Mouse (Mus musculus): ENCODE data around the gene Kat2b. TPM values are rescaled to one million over a fixed set of nuclear protein-coding genes. Genes with fewer than 3 reads are reported as not detected.
A peak's percentile ranks its signal among the peaks of the same experiment; 100 is the strongest.
"Not testable (repeated sequence)": the region's sequence is repeated elsewhere in the genome, so short reads cannot be mapped to it uniquely, and the experiment has no call there.

Gene Kat2b
- polyA plus RNA-seq, 1 experiment from 2014 or later, result 5.2 TPM

GRCm38 (mm10) chr17:53688877-53689802 lies 122.5 kb downstream of the Kat2b start, which contains the start of gene Sgo1:
Gene Sgo1 (minus strand): TSS chr17:53689333.
- H3K4me2 ChIP-seq (ENCODE audit: low read depth, low read length), result peak within 1 kb of the TSS; percentile 84
- H3K27ac ChIP-seq (ENCODE audit: low read length), result peak within 1 kb of the TSS; percentile 100
- H3K36me3 ChIP-seq (ENCODE audit: control insufficient read depth, insufficient read depth, low read length), result no peaks in the 10 kb centered on the region
- no peaks in the 10 kb centered on the region for H3K27me3 ChIP-seq (ENCODE audit: control insufficient read depth, insufficient read depth, low read length)
- H3K4me1 ChIP-seq (ENCODE audit: control insufficient read depth, insufficient read depth, low read length), result peaks cover 11% of the 10 kb centered on the region; the same call in 1 of the 2 replicates
- ATAC-seq (ENCODE audit: insufficient read depth, low FRiP score), result peak; percentile 100
- no peaks in the 10 kb centered on the region for H3K9me3 ChIP-seq (replicated peaks; ENCODE audit: control insufficient read depth, low read length)
- WGBS, result under 1% methylated on average over 78 of the region's 78 CpGs
- H3K4me3 ChIP-seq (replicated peaks; ENCODE audit: low read length), result peak within 1 kb of the TSS; percentile 64
- H3K9ac ChIP-seq (ENCODE audit: low read length), result peak within 1 kb of the TSS; percentile 87

- Histone ChIP-seq H3K27me3 (ENCODE audit: control insufficient read depth, insufficient read depth, low read length) (no peaks in the 10 kb centered on the region), H3K4me1 (ENCODE audit: control insufficient read depth, insufficient read depth, low read length) (peaks cover 11% of the 10 kb centered on the region; the same call in 1 of the 2 replicates), H3K4me3 (replicated peaks; ENCODE audit: low read length) (peak overlapping the region; percentile 64), H3K9ac (ENCODE audit: low read length) (peak overlapping the region; percentile 87), H3K4me2 (ENCODE audit: low read depth, low read length) (peak overlapping the region; percentile 84), H3K27ac (ENCODE audit: low read length) (peak overlapping the region; percentile 100), H3K9me3 (replicated peaks; ENCODE audit: control insufficient read depth, low read length) (no peaks in the 10 kb centered on the region), H3K36me3 (ENCODE audit: control insufficient read depth, insufficient read depth, low read length) (no peaks in the 10 kb centered on the region)
- 19% methylated on average over 7 of the region's 7 CpGs for WGBS
- ATAC-seq (ENCODE audit: insufficient read depth, low FRiP score), result no peak
Measured at GRCm38 (mm10) chr17:53689946-53690345, 123.3 kb downstream of the Kat2b start.

DNA sequence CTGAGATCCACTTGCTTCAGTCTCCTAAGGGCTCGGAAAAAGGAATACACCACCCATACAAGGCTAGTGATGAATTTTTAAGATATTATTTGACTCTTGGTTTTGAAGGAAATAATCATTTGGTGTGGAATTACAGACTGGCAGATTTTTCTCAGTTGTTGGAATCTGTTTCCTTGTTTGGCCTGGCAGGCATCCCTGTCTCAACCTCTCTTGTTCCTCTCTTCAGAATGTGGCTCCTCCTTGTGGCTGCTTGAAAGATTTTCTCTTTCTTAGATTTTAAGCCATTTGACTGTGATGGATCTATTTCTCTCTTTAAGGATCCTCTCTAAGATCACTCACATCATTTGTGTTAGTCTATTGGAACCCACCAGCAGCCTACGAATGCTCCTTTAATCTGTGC lies 127.4 kb downstream of the Kat2b start:
- no peaks in the 10 kb centered on the region for H3K27me3 ChIP-seq (ENCODE audit: control insufficient read depth, insufficient read depth, low read length)
- no peak overlapping the region for H3K9ac ChIP-seq (ENCODE audit: low read length)
- H3K4me1 ChIP-seq (ENCODE audit: control insufficient read depth, insufficient read depth, low read length), result 0 out of 2 replicates have a peak, but pooled peaks cover 4% of the 10 kb centered on the region
- no peak overlapping the region for H3K4me3 ChIP-seq (replicated peaks; ENCODE audit: low read length)
- 76% methylated on average over 2 of the region's 2 CpGs for WGBS
- H3K4me2 ChIP-seq (ENCODE audit: low read depth, low read length), result no peak overlapping the region
- H3K9me3 ChIP-seq (replicated peaks; ENCODE audit: control insufficient read depth, low read length), result no peaks in the 10 kb centered on the region
- H3K27ac ChIP-seq (ENCODE audit: low read length), result no peak overlapping the region
- no peaks in the 10 kb centered on the region for H3K36me3 ChIP-seq (ENCODE audit: control insufficient read depth, insufficient read depth, low read length)
- no peak for ATAC-seq (ENCODE audit: insufficient read depth, low FRiP score)

GRCm38 (mm10) chr17:53697521-53697920 lies 130.9 kb downstream of the Kat2b start:
- not testable (repeated sequence) for H3K9ac ChIP-seq (ENCODE audit: low read length); H3K4me3 ChIP-seq (replicated peaks; ENCODE audit: low read length); H3K4me2 ChIP-seq (ENCODE audit: low read depth, low read length); H3K27ac ChIP-seq (ENCODE audit: low read length); H3K27me3 ChIP-seq (ENCODE audit: control insufficient read depth, insufficient read depth, low read length); H3K9me3 ChIP-seq (replicated peaks; ENCODE audit: control insufficient read depth, low read length); H3K36me3 ChIP-seq (ENCODE audit: control insufficient read depth, insufficient read depth, low read length); H3K4me1 ChIP-seq (ENCODE audit: control insufficient read depth, insufficient read depth, low read length); ATAC-seq (ENCODE audit: insufficient read depth, low FRiP score)
- WGBS, result 86% methylated on average over 8 of the region's 8 CpGs

DNA sequence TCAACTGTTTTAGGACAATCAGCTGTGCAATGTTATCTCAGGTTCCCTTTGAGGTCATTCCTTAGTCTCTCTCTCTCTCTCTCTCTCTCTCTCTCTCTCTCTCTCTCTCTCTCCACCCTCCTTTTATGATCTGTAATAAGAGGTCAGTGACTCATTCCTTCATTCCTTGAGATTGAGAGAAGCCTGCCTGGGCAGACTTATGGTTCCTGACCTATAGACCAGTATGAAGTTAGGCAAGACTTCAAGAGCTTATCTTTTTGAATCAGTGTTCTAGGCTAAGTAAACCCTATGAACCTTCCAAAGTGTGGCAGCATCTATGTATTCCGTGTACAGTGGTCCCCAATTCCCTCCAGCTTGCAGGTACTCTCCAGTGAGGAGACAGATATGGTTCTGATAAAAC lies 147.8 kb downstream of the Kat2b start:
- ATAC-seq (ENCODE audit: insufficient read depth, low FRiP score), result no peak
- Histone ChIP-seq H3K4me1 (ENCODE audit: control insufficient read depth, insufficient read depth, low read length) (no peaks in the 10 kb centered on the region), H3K4me2 (ENCODE audit: low read depth, low read length) (no peak overlapping the region), H3K27me3 (ENCODE audit: control insufficient read depth, insufficient read depth, low read length) (no peaks in the 10 kb centered on the region), H3K4me3 (replicated peaks; ENCODE audit: low read length) (no peak overlapping the region), H3K9ac (ENCODE audit: low read length) (no peak overlapping the region), H3K9me3 (replicated peaks; ENCODE audit: control insufficient read depth, low read length) (no peaks in the 10 kb centered on the region), H3K27ac (ENCODE audit: low read length) (no peak overlapping the region), H3K36me3 (ENCODE audit: control insufficient read depth, insufficient read depth, low read length) (no peaks in the 10 kb centered on the region)
- 48% methylated on average over 1 of the region's 1 CpGs for WGBS

GRCm38 (mm10) chr17:53715161-53715560 lies 148.5 kb downstream of the Kat2b start:
- not testable (repeated sequence) for H3K27ac ChIP-seq (ENCODE audit: low read length); ATAC-seq (ENCODE audit: insufficient read depth, low FRiP score); H3K4me2 ChIP-seq (ENCODE audit: low read depth, low read length); H3K9me3 ChIP-seq (replicated peaks; ENCODE audit: control insufficient read depth, low read length); H3K9ac ChIP-seq (ENCODE audit: low read length); H3K36me3 ChIP-seq (ENCODE audit: control insufficient read depth, insufficient read depth, low read length); H3K4me3 ChIP-seq (replicated peaks; ENCODE audit: low read length); H3K4me1 ChIP-seq (ENCODE audit: control insufficient read depth, insufficient read depth, low read length); H3K27me3 ChIP-seq (ENCODE audit: control insufficient read depth, insufficient read depth, low read length)
- 62% methylated on average over 1 of the region's 1 CpGs for WGBS

- H3K36me3 ChIP-seq (ENCODE audit: control insufficient read depth, insufficient read depth, low read length), result no peaks in the 10 kb centered on the region
- 74% methylated on average over 1 of the region's 1 CpGs for WGBS
- ATAC-seq (ENCODE audit: insufficient read depth, low FRiP score), result no peak
Measured at GRCm38 (mm10) chr17:53718474-53718873, 151.8 kb downstream of the Kat2b start.

GRCm38 (mm10) chr17:53718916-53719315 lies 152.3 kb downstream of the Kat2b start:
- H3K36me3 ChIP-seq (ENCODE audit: control insufficient read depth, insufficient read depth, low read length); H3K9me3 ChIP-seq (replicated peaks; ENCODE audit: control insufficient read depth, low read length); H3K4me3 ChIP-seq (replicated peaks; ENCODE audit: low read length); ATAC-seq (ENCODE audit: insufficient read depth, low FRiP score); H3K27me3 ChIP-seq (ENCODE audit: control insufficient read depth, insufficient read depth, low read length); H3K4me2 ChIP-seq (ENCODE audit: low read depth, low read length); H3K4me1 ChIP-seq (ENCODE audit: control insufficient read depth, insufficient read depth, low read length); H3K9ac ChIP-seq (ENCODE audit: low read length); H3K27ac ChIP-seq (ENCODE audit: low read length): not testable (repeated sequence)
- WGBS, result 89% methylated on average over 3 of the region's 3 CpGs

More at GRCm38 (mm10) chr17:53718474-53718873, 151.8 kb downstream of the Kat2b start:
- Histone ChIP-seq H3K4me1 (ENCODE audit: control insufficient read depth, insufficient read depth, low read length) (no peaks in the 10 kb centered on the region), H3K27ac (ENCODE audit: low read length) (no peak overlapping the region), H3K4me3 (replicated peaks; ENCODE audit: low read length) (no peak overlapping the region), H3K9me3 (replicated peaks; ENCODE audit: control insufficient read depth, low read length) (no peaks in the 10 kb centered on the region), H3K4me2 (ENCODE audit: low read depth, low read length) (no peak overlapping the region), H3K27me3 (ENCODE audit: control insufficient read depth, insufficient read depth, low read length) (no peaks in the 10 kb centered on the region), H3K9ac (ENCODE audit: low read length) (no peak overlapping the region)
